Mouse (Mus musculus) midbrain, embryonic 11.5 days (tissue): ENCODE results near the gene Sh3bp2. TPM values are rescaled to one million over a fixed set of nuclear protein-coding genes. Genes with fewer than 3 reads are reported as not detected.

Experiments
- ATAC-seq: fragments of 200-750 bp; cut with Nextera tagmentation; 2 replicates; pipeline ENCODE4 v1.8.0; 2017; ENCODE audit warnings: moderate TSS enrichment, moderate library complexity; ENCODE audit not compliant: low FRiP score
- DNase-seq: peaks from one replicate; pipeline ENCODE4 v3.0.0; 2015; ENCODE audit warnings: low spot score; ENCODE audit errors: missing footprints
- H3K27ac ChIP-seq: fragments of 300-500 bp; sonication (generic); 2 replicates; pipeline ENCODE4 v1.5.1; 2014; ENCODE audit warnings: low read depth, low read length
- H3K27me3 ChIP-seq: fragments of 300-500 bp; sonication (generic); 2 replicates; pipeline ENCODE4 v1.6.1; 2014; ENCODE audit warnings: mild to moderate bottlenecking, low read length, moderate library complexity, mixed read lengths; ENCODE audit not compliant: control insufficient read depth, insufficient read depth
- H3K36me3 ChIP-seq: fragments of 300-500 bp; sonication (generic); 2 replicates; pipeline ENCODE4 v1.6.1; 2014; ENCODE audit warnings: mild to moderate bottlenecking, low read length, moderate library complexity, mixed read lengths; ENCODE audit not compliant: control insufficient read depth, insufficient read depth
- H3K4me1 ChIP-seq: fragments of 300-500 bp; sonication (generic); 2 replicates; pipeline ENCODE4 v1.6.1; 2014; ENCODE audit warnings: low read length; ENCODE audit not compliant: control insufficient read depth, insufficient read depth
- H3K4me2 ChIP-seq: fragments of 300-500 bp; sonication (generic); 2 replicates; pipeline ENCODE4 v1.6.1; 2014; ENCODE audit warnings: mild to moderate bottlenecking, moderate library complexity
- H3K4me3 ChIP-seq: fragments of 300-500 bp; sonication (generic); 2 replicates; pipeline ENCODE4 v1.5.1; 2014; ENCODE audit warnings: low read depth, low read length
- H3K9ac ChIP-seq: fragments of 300-500 bp; sonication (generic); 2 replicates; pipeline ENCODE4 v1.6.1; 2014; ENCODE audit warnings: low read length
- H3K9me3 ChIP-seq: fragments of 300-500 bp; sonication (generic); 2 replicates; pipeline ENCODE4 v1.6.1; 2016; ENCODE audit warnings: low read length; ENCODE audit not compliant: control insufficient read depth
- WGBS: fragments of 180-500 bp; shearing (Covaris S2); extraction: QIAGEN DNeasy Blood & Tissue Kit; methylation state at CpG from one replicate; pipeline ENCODE4 v1.1.7; 2014; 5-methylcytosine and 5-hydroxymethylcytosine counted together
- microRNA-seq: library from miRNA; unstranded; fragments of <30 nt; microRNA quantifications from one replicate; pipeline ENCODE4, GENCODE M21; 2017
- polyA plus RNA-seq: library from polyadenylated mRNA; unstranded; fragments of >200 nt; fragmentation: Nextera tagmentation; extraction: Ambion mirVana; gene quantifications from 2 replicates; pipeline ENCODE4 v1.2.1, GENCODE M21; 2014

Gene Sh3bp2
- polyA plus RNA-seq, 1 experiment from 2014 or later = 12.4 TPM

GRCm38 (mm10) chr5:34609966-34610365 is 84.3 kb downstream of the Sh3bp2 start:
- no peak overlapping the region for H3K4me2 ChIP-seq
- WGBS = 95% methylated on average over 4 of the region's 4 CpGs
- H3K27me3 ChIP-seq = no peaks in the 10 kb centered on the region
- H3K4me3 ChIP-seq = no peak overlapping the region
- peaks cover 17% of the 10 kb centered on the region for H3K36me3 ChIP-seq
- no peak for DNase-seq
- no peak for ATAC-seq
- no peaks in the 10 kb centered on the region for H3K9me3 ChIP-seq
- no peak overlapping the region for H3K27ac ChIP-seq
- no peaks in the 10 kb centered on the region for H3K4me1 ChIP-seq
- no peak overlapping the region for H3K9ac ChIP-seq

Small RNAs within 50 kb of the gene (microRNA-seq; reads per million reads assigned to microRNA genes)
- 1.5 reads per million for gene Mir7036b

Other genes with a start within 250 kb of the Sh3bp2 start
- 0.75 and 1.0 TPM in 2 replicates for gene Zfyve28, start 237.4 kb upstream of the Sh3bp2 start, polyA plus RNA-seq
- 0.16 TPM in 1 of 2 replicates, not detected in the other for gene Cfap99, start 237.2 kb upstream of the Sh3bp2 start, polyA plus RNA-seq
- 190 and 205 TPM in 2 replicates for gene Rnf4, start 189.5 kb upstream of the Sh3bp2 start, polyA plus RNA-seq
- 14.4 and 15.3 TPM in 2 replicates for gene Fam193a, start 155.9 kb upstream of the Sh3bp2 start, polyA plus RNA-seq
- gene Tnip2, start 11.8 kb upstream of the Sh3bp2 start, polyA plus RNA-seq = 4.4 and 5.5 TPM in 2 replicates
- gene Add1, start 47.8 kb downstream of the Sh3bp2 start, polyA plus RNA-seq = 150 and 160 TPM in 2 replicates
- gene Mfsd10, start 111.4 kb downstream of the Sh3bp2 start, polyA plus RNA-seq = 61.6 and 65.4 TPM in 2 replicates
- gene Nop14, start 134.3 kb downstream of the Sh3bp2 start, polyA plus RNA-seq = 34.9 and 35.5 TPM in 2 replicates
- 1.4 and 1.8 TPM in 2 replicates for gene Grk4, start 134.5 kb downstream of the Sh3bp2 start, polyA plus RNA-seq
- 12.4 and 13.4 TPM in 2 replicates for gene Htt, start 235.9 kb downstream of the Sh3bp2 start, polyA plus RNA-seq